Mouse (Mus musculus) bone marrow macrophage, adult 2 months (primary cell): Measurements from ENCODE around the gene N4bp2. TPM values are rescaled to one million over a fixed set of nuclear protein-coding genes. Genes with fewer than 3 reads are reported as not detected.

Source experiments
- H3K27ac ChIP-seq: 2 replicates; pipeline ENCODE4 v1.5.1; 2012; ENCODE audit warnings: low read depth, low read length; ENCODE audit not compliant: insufficient read depth
- H3K4me1 ChIP-seq: 2 replicates; pipeline ENCODE4 v1.6.1; 2012; ENCODE audit warnings: low read length; ENCODE audit not compliant: control insufficient read depth, insufficient read depth
- H3K4me3 ChIP-seq: 2 replicates; pipeline ENCODE4 v1.5.1; 2012; ENCODE audit warnings: mild to moderate bottlenecking, low read length, moderate library complexity; ENCODE audit not compliant: insufficient read depth
- CTCF ChIP-seq: IDR thresholded peaks from 2 replicates; pipeline ENCODE4 v1.5.1; 2012; ENCODE audit warnings: low read depth, mild to moderate bottlenecking, low read length, moderate library complexity
- POLR2A ChIP-seq: IDR thresholded peaks from 2 replicates; pipeline ENCODE4 v1.6.1; 2012; ENCODE audit warnings: mild to moderate bottlenecking, low read depth, low read length, borderline replicate concordance
- polyA plus RNA-seq: library from polyadenylated mRNA; stranded (reverse); fragments of >200 nt; gene quantifications from 2 replicates; pipeline ENCODE4 v1.2.4, GENCODE M21; 2012; ENCODE audit not compliant: missing spikeins, insufficient read depth, insufficient read length

N4bp2 gene
- polyA plus RNA-seq, 1 experiment, result 10.1 TPM

- H3K27ac ChIP-seq, result no peak overlapping the region
- no peak for TF ChIP-seq POLR2A
- no peak for TF ChIP-seq CTCF
- H3K4me1 ChIP-seq, result no peaks in the 10 kb centered on the region
- no peak overlapping the region for H3K4me3 ChIP-seq
Observed at GRCm38 (mm10) chr5:65746908-65747307, 16.4 kb upstream of the N4bp2 start.

- TF ChIP-seq POLR2A (no peak), CTCF (no peak)
- no peak overlapping the region for H3K27ac ChIP-seq
- H3K4me1 ChIP-seq, result no peaks in the 10 kb centered on the region
- no peak overlapping the region for H3K4me3 ChIP-seq
Observed at GRCm38 (mm10) chr5:65748386-65748785, 14.9 kb upstream of the N4bp2 start.

GRCm38 (mm10) chr5:65748880-65749279 is 14.4 kb upstream of the N4bp2 start:
- H3K4me1 ChIP-seq, result no peaks in the 10 kb centered on the region
- no peak overlapping the region for H3K27ac ChIP-seq
- H3K4me3 ChIP-seq, result no peak overlapping the region
- TF ChIP-seq POLR2A, result no peak

- no peaks in the 10 kb centered on the region for H3K4me1 ChIP-seq
- no peak overlapping the region for H3K4me3 ChIP-seq
- H3K27ac ChIP-seq, result no peak overlapping the region
- TF ChIP-seq POLR2A (no peak), CTCF (no peak)
Observed at GRCm38 (mm10) chr5:65752021-65752420, 11.3 kb upstream of the N4bp2 start.

- Histone ChIP-seq H3K4me3 (no peak overlapping the region), H3K4me1 (no peaks in the 10 kb centered on the region), H3K27ac (no peak overlapping the region)
- no peak for TF ChIP-seq POLR2A
- no peak for TF ChIP-seq CTCF
Observed at GRCm38 (mm10) chr5:65755859-65756258, 7.5 kb upstream of the N4bp2 start.

- H3K27ac ChIP-seq, result no peak overlapping the region
- no peak overlapping the region for H3K4me3 ChIP-seq
- TF ChIP-seq POLR2A, result no peak
- no peak for TF ChIP-seq CTCF
- H3K4me1 ChIP-seq, result no peaks in the 10 kb centered on the region
Observed at GRCm38 (mm10) chr5:65757110-65757509, 6.2 kb upstream of the N4bp2 start.

GRCm38 (mm10) chr5:65760041-65760440 is 3.3 kb upstream of the N4bp2 start:
- Histone ChIP-seq H3K27ac (no peak overlapping the region), H3K4me1 (no peaks in the 10 kb centered on the region), H3K4me3 (no peak overlapping the region)
- TF ChIP-seq POLR2A (no peak), CTCF (no peak)

- Histone ChIP-seq H3K4me3 (no peak overlapping the region), H3K27ac (no peak overlapping the region)
- TF ChIP-seq CTCF (no peak), POLR2A (no peak)
Observed at GRCm38 (mm10) chr5:65760599-65760998, 2.7 kb upstream of the N4bp2 start.

GRCm38 (mm10) chr5:65761020-65761419 is 2.3 kb upstream of the N4bp2 start:
- Histone ChIP-seq H3K4me1 (peaks cover 4% of the 10 kb centered on the region; the same call in 1 of the 2 replicates), H3K27ac (no peak overlapping the region), H3K4me3 (no peak overlapping the region)
- TF ChIP-seq POLR2A, result no peak
- TF ChIP-seq CTCF, result no peak

More at GRCm38 (mm10) chr5:65760599-65760998, 2.7 kb upstream of the N4bp2 start:
- peaks cover 3% of the 10 kb centered on the region; the same call in 1 of the 2 replicates for H3K4me1 ChIP-seq

GRCm38 (mm10) chr5:65761921-65762320 is 1.4 kb upstream of the N4bp2 start:
- no peak for TF ChIP-seq POLR2A
- no peak for TF ChIP-seq CTCF
- H3K4me1 ChIP-seq, result peaks cover 4% of the 10 kb centered on the region; the same call in 1 of the 2 replicates
- H3K4me3 ChIP-seq, result no peak overlapping the region
- no peak overlapping the region for H3K27ac ChIP-seq

GRCm38 (mm10) chr5:65762686-65763085 is 635 bp upstream of the N4bp2 start:
- Histone ChIP-seq H3K4me3 (peak overlapping the region; percentile 76), H3K27ac (no peak overlapping the region), H3K4me1 (peaks cover 4% of the 10 kb centered on the region; the same call in 1 of the 2 replicates)
- TF ChIP-seq POLR2A, result no peak
- no peak for TF ChIP-seq CTCF
